Mouse (Mus musculus) c-Kit-positive CD71-negative TER-119-negative erythroid progenitor cells, embryonic 14.5 days (primary cell): ENCODE measurements around the gene Pxdc1.

Experiments used
- DNase-seq: peaks from one replicate; pipeline ENCODE4 v3.0.0-alpha.2; 2013; ENCODE audit warnings: low read depth

Pxdc1 gene

DNA sequence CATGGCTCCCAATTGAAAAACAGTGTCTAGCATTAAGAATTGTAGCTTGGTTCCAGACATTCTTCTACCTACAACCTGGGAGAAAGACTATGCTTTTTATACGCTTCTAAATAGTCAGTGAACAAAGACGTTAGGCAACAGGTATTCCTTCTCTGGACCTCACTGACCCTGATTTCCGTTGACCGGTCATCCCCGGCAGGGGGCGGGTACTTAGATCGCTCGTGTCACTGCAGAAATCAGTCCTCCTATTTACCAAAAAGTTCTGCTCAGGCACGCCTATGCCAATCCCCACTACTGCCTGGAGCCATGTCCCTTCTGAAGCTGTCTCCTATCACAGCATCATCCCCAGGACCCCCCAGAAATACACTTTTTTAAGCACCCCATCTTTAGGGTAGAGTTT lies at the start of gene Pxdc1:
Pxdc1 (minus strand) TSS at position 96 of the 400 bp plus-strand sequence.
- no peak for DNase-seq

DNA sequence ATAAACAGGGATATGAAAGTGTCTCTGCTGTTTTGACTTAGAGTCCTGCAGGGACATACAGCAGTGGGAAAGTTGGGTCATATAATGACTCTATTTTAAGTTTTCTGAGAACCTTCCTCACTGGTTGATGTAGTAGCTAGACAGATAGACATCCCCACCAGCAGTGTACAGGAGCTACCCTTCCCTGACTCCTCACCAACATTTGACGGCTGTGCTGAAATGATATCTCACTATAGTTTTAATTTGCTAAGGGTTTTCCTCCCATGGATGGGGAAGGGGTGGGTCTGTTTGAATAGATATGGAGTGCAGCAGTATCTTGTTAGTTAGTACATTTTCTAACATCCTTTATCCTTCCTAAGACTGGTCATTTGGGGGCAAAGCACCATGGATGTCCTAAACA lies 47.3 kb upstream of the Pxdc1 start:
- no peak for DNase-seq

DNA sequence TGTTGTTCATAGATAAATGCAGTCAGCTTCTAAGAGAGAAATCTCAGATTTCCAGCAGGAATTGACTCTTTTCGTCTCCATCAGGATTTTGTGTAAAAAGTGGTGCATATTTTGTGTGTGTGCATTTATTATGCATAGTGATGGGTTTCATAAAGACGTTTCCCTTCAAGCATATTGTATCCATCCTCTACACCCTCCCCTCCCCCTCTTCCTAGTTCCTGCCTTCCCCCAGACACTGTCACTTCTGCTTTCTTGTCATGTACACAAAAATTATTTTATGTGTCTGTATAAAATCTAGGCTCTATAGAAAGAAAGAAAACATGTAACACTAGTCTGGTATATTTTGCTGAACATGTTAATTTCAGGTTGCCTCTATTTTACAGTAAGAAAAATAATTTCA lies 46.8 kb upstream of the Pxdc1 start:
- no peak for DNase-seq

DNA sequence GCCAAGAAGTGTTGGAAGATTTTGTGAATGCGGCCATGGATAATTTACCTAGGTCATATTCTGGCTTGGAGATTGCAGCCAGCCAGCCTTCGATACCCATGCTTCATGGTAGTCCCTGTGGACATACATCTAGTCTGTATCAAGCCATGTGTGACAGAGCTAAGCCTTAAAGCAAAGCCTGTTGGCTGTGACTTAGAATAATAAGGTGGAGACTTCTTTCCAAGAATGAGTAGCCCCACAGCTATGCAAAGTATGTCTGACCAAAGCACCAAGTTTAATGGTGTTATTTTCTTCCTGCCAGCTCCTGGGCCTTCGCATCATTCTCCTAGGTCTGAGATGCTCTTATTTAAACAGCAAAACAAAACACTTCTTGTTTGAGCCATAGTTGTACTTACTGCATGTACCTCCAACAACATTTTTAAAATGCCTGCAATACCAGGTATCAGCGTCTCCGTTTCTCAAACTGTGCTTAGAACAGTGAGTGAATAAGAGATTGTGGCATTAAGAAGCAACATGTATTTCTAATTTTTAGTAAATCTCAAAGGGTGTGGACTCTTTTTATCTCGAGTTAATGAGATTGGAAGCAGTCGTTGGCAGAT lies 43.5 kb upstream of the Pxdc1 start:
- no peak for DNase-seq

DNA sequence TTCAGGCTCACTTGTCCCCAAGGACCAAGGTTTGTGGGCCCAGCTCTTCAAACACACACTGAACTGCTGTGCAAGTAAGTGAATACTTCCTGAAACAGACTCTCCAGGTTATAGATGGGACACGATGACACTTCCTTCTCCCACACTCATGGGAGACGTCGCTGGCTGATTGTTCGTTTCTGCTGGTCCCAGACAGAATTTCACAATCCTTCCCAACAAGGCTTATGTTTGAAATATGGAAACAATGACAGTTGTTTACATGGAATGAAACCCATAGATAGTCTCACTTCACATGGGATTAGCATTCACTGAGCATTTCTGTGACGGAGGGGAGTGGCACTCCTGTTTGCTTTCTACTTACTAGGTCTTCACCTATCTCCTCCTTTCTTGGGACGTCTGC lies 39.8 kb upstream of the Pxdc1 start:
- no peak for DNase-seq

DNA sequence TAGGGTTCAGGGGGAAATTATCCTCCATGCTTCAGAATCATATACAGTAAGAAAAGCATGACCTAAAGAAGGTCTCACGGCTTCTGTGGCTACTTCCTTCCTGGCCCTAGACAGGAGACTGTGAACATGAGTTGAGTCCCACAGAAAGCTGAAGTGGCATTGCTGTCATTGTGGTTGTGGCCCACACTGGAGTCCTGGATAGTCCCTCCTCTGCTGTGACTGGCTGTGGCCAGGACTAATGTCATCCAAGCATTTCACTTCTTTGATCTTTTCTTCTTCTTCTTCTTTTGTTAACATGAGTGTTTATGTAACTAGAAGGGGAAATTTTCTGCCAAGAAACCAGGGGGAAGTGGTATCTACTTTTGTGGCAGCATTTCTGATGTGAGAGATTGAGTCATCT lies 37.8 kb upstream of the Pxdc1 start:
- no peak for DNase-seq

DNA sequence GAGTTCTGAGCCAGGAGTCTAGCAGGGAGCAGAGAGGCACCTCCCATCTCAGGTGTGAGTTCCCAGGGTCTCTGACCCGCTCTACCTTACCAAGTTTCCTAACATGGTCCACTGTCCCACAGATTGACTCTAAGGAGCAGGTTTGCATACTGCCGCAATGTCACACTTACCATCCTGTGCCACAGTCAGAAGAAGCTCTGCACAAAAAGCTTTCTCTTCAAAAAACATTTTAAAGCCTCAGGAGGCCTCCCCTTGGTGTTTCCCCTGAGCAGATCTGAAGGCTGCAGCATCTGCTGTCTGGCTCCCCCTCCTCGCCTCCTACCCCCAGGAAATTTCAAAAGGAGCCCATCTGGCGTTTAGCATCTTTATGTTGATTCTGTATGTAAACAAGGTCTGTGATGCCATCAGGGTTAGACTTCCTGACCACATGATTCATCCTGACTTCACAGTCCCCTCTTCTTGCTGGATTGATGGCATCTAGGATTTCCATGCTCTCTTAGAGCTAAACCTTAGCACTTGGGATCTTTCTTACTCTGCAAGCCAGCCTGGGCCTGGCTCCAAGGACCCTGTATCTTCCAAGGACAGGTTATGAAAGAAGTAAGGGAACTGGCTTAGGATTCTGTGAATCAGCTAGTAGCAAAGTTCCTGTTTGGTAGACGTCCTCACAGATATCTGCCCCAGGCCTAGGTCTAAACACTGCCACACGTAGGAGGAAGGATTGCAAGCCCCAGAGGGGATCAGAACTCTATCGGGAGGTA lies 31.9 kb upstream of the Pxdc1 start:
- no peak for DNase-seq

DNA sequence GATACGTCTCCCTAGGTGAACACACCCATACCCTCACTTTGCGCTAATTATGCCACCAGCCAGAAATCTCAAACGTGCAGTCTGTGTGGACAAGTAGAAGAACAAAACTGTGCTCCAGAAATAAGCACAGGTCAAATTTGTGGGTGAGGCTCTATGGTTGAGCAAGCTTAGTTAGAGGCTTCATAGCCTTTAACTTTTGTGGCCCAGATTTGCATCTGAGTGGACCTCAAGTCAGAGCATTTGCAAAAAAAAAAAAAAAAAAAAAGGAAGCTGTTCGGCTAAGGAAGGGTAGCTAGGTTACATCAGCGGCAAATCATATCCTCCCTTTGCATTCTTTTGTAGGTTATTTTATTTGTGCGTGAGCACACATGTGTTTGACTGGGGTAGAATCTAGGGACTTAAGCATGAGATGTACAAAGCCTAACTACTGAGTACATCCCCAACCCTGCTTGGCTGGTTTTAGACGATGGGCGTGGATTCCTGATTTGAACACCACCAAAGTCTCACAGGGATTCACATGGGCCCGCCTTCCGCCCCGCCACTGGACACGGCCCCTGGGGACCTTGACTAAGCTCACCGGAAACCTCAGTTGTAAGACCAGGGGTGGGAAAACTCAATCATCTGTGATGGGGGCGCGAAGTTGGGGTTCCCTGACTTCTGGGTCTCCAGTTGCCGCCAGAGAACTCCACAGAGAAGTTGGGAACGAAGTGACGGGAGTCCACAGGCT lies 30.6 kb upstream of the Pxdc1 start:
- DNase-seq, result no peak

DNA sequence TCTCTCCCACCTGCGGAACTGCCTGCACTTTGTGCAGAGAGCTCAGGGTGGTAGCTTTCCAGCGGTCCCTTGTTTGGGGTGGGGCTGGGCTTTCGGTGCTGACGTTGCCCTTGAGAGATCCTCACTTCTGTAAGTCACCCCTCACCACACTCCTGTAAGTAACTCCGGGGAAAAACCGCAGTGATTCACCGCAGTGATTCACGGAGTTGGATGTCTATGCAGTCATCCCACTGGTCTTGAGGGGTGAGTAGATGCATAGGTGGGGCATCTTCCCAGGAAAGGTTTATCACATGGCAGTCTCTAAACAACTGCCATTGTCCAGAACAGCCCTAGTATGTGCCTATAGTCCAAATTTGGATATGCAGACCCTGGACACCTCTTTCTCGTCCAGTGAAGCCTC lies 30.0 kb upstream of the Pxdc1 start:
- DNase-seq, result no peak

DNA sequence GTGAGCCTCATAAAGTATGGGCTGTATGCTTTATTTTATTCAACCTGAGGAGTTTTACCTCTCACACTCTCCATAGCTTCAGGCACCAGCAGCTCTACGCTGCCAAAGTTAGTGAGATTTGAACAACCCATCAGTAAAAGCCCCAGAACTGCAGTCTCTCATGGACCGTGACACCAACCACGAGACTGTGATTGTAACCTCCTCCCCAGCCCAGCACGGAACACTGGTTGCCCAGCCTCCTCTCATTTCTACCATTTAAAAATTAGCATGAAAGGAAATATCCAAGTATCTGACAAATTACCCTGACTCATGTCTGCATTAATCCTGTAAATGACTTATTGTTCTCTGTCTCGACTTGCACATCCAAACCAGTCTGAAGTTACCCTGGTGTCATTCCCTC lies 23.2 kb upstream of the Pxdc1 start:
- no peak for DNase-seq

DNA sequence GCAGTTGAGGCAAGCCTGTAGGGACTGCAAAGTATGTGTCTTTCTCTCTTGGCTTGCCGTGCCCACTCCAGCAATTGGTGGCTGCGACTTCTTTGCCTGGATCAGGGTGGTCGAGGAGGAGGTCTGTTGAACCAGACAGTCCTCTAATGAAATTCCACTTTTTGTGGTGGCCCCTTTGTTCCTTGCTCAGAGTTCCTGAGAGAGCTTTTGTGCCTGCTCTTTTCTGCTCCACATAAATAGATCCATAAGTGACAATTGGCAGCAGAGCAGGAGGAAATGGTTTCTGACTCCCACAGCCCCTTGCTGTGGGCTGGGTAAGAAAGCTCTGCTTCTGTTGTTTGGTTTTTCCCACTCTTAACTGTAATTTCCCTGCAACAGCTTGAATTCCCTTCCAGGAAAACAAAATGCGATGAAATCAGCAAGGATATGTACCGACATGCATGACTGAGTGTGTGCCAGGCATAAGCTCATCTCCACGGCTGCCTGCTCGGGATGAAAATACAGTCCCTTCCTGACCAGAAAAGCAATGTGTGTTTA lies 22.6 kb upstream of the Pxdc1 start:
- no peak for DNase-seq

DNA sequence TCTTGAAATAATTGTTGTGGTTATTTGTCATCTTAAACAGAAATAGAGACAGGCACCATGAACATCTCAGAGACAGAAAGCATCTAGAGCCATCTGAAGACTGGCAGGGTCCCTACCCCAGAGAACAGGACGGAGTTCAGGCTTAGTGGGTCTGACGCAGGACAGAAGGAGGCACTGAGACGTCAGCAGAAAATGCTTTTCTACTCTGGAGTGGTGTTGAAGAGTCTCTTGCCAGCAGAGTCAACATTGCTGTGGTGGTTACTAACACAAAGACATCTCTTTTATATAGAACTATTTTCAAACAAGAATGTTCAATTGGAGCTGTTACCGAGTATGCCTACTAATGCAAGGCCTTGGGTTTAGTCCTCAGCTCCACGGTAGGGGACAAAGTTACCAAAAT lies 20.1 kb upstream of the Pxdc1 start:
- no peak for DNase-seq

DNA sequence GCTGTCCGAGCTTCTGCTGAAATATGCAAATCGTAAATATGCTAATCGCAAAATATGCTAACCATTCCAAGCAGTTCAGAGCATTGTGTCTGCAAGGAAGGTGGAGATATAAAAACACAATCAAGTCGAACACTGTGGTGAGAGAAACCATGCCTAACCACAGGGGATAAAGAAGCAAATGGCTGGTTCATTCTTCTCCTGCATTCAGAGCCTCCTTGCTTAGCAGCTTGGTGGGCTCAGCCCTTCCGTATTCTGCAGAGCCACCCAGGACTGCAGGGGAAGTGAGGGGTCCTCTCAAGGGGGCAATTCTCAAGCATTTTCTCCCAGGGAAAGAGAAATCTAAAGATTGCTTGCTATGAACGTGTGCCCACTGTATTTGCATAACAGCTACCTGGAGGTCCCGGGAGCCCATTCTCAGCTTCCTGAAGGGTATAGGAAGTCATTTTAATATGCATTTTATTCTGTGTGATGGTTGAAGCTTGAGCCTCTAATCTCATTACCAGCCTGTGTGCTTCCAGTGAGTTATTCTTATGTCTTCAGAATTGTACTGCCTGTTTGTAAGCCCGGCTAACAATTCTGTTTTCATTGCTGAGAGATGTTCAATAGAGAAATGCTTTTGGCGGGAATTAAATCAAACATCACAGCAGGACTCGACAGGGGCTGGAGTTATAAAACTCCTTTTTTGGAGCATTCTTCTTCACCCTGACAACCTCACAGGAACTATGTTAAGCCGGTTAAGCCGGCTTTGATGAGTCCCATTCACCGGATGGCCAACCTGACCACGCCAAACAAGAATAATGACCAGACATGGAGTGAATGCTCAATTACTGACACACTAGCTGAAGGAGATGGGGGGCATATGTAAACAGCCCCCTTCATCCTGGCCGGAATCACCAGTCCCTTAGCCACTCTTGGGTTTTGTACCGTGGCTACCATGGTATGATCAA lies 16.9 kb upstream of the Pxdc1 start:
- no peak for DNase-seq

DNA sequence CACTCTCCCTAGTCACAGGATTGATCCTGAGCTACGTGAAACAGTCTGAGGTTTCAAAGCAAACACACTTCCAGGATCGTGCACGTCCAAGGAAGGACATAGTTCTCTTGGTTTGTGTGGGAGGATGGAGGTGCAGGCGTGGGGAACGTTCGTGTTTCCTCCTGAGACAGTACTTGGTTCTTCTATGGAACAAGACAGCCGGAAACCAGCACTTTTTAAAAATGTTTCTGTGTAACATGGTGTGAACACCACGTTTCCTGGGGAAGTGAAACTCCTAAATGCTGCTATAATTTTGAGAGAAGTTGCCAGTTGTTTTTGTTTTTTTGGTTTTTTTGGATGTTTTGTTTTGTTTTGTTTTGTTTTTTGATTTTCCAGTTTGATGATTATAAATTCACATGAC lies 13.9 kb upstream of the Pxdc1 start:
- DNase-seq, result no peak

DNA sequence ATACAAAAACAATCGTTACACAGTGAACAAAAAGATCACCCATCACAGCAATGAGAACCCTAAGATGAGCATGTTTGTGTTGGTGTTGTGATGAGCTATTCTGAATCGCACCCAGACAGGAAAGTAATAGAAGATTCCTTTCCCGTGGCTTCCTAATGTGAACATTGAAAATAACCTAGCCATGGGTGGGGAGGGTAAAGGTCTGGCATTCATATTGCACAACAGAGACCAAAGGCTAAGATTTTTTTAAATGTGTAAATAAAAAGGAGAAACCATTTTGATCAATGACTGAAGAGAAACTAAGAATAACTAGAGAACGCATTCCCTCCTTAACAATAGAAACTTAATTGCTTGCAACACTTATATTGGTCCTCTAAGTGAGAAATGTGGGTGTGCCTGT lies 11.8 kb upstream of the Pxdc1 start:
- DNase-seq, result no peak

DNA sequence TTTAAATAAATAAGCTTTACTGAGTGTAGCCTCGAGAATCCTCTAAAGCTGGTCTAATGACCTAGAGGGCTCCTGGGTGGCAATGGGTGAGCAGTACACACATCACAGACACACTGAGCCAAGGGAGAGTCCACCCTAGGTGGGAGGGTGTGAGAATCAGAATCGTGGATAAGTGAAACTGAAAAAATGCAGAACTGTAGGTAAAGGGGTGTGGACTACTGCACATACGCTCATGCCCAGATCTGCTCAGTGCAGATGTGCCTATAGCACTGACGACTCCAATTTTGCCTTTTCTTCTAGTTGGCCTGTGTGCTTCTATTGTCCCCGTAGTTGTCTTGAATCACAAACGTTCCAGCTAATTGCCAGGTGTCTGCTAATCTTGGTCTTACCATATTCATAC lies 10.5 kb upstream of the Pxdc1 start:
- no peak for DNase-seq

DNA sequence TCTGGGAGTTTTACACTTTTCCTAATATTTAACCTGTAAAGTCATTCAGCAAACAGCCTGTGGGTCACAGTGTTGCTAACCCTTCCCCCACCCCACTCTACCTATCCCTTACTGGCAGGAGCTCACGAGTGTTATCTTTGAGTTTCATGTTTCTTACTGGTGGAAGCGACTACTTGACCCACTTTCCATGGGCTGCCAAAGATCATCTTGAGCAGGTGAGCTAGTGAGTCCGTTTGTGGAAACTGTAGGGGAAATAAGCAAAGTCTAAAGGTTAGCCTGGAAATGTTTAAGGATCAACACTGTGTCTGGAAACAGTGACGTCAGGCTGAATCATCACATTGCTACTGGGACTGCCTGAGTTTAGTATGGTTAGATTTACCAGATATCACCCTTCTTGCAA lies 6.2 kb upstream of the Pxdc1 start:
- no peak for DNase-seq

DNA sequence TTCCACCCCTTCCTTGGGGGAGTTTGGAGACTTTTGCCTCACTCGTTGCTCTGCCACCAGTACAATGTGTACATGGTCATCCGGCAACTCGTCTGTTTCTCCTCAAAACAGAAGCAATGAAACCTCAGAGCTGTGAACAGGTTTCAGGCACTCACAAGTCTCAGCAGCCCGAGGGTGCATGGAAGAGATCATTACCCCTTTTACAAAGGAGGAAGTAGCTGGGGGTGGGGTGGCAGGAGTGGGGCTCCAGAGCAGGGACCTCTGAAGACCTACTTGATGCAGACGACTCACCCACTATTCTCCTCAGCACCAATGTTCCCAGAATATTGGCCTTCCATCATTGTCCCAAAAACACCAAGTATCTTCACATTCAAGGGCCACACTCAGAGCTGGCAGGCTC lies 3.1 kb upstream of the Pxdc1 start:
- DNase-seq, result no peak

DNA sequence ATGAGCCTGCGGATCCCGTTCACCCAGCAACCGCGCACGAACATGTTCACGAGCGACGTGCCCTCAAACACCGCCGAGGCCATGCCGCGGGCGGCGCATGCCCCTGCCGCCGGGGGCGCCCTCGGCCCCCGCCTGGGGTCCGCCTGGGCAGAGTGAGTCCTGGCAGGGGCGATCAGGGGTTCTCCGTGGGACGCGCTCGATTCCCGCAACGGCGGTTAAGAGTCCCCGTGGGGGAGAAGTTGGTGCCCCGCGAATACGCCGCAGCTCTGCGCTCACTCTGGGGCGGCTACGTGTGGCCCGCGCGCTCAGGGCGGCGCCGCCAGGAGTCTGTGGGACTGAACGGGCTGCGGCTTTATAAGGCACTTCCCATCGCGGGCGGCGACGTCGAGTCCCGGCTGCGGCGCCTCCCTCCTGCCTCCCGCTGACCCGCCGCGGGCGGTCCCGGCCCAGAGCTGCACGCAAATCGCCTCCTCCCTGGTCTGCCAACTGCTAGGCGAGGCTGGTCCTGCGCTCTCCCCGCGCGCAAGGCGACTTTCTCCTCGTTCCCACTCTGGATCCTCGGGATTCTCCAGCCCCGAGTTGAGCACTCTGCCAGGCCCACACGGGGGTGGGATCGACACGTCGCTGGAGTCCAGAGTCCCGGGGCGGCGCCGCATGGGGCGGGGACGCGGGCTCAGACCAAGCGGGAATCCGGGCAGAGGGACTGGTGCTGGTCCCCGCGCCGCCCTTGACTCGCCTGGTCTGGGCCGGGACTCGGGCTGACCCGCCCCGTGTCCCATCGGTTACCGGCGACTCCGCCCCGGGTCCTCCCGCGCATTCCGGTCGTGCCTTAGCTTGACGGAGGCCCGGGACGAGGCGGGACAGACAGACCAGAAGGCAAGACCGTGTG lies 689 bp downstream of the Pxdc1 start:
- no peak for DNase-seq

DNA sequence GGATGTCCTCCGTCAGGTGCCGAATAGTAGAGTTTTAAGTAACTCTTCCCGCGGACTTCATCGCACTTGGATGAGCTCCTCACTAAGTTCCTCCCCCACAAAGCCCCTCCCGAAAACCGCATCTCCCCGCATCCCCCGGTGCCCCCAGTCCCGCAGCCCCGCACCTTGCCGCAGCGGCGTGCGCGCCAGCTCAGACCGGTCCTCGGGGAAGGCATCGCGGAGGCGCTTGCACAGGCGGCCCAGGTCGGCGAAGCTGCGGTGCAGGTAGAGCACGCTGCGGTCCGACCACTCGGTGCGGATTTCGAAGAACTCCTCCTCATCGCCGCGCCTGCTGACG lies 1.3 kb downstream of the Pxdc1 start:
- DNase-seq, result no peak

DNA sequence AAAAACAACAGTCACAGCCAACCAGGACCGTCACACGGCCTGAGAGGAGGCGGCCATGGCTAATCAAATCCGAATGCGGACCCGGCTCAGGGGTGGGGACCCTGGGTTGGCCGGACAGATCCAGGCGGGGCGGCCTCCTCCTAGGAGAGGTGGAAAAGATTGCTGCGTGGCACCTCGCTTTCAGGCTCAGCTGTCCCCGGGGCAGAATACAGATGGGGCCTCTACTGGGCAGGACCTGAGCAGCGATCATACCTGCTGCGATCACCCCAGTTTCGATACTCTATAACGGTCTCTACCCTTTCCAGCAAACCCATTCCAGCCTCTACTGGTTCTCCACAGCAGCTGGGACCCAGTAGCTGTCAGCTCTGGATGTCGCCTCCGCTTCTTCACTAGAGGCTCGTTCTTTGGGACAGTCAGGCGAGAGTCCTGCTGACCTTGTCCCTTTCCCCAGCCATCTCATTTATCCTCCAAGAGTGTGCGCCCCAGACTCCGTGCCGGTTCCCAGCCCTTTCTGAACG lies 1.8 kb downstream of the Pxdc1 start:
- DNase-seq, result no peak
